Mouse (Mus musculus): ENCODE data around the gene Armc5. TPM values are rescaled to one million over a fixed set of nuclear protein-coding genes. Genes with fewer than 3 reads are reported as not detected.

Gene Armc5
- polyA plus RNA-seq, 1 experiment = 16.7 TPM

GRCm38 (mm10) chr7:128267391-128267790, 30.2 kb downstream of the Armc5 start:
- Histone ChIP-seq H3ac (ENCODE audit: control insufficient read depth, insufficient read length, low read depth) (no peak overlapping the region), H3K79me2 (ENCODE audit: control insufficient read depth, insufficient read depth) (no peaks in the 10 kb centered on the region), H3K27me3 (ENCODE audit: control insufficient read depth, insufficient read depth, insufficient read length) (peaks cover 4% of the 10 kb centered on the region), H3K4me3 (ENCODE audit: insufficient read depth, poor library complexity, severe bottlenecking) (no peak overlapping the region), H3K36me3 (ENCODE audit: control insufficient read depth, insufficient read depth) (peaks cover 8% of the 10 kb centered on the region), H3K79me3 (ENCODE audit: low read depth) (no peaks in the 10 kb centered on the region)
- TF ChIP-seq MAX (IDR thresholded peaks at IDR 0.05) (no peak), MYOG (IDR thresholded peaks at IDR 0.05; ENCODE audit: control insufficient read depth, extremely low read depth, insufficient read length) (no peak), MYOD1 (IDR thresholded peaks at IDR 0.05; ENCODE audit: control insufficient read depth, insufficient read length, low read depth) (no peak)

- Histone ChIP-seq H3K27me3 (ENCODE audit: control insufficient read depth, insufficient read depth, insufficient read length) (peaks cover 4% of the 10 kb centered on the region), H3K79me3 (ENCODE audit: low read depth) (no peaks in the 10 kb centered on the region), H3ac (ENCODE audit: control insufficient read depth, insufficient read length, low read depth) (no peak overlapping the region), H3K36me3 (ENCODE audit: control insufficient read depth, insufficient read depth) (peaks cover 8% of the 10 kb centered on the region), H3K79me2 (ENCODE audit: control insufficient read depth, insufficient read depth) (no peaks in the 10 kb centered on the region), H3K4me3 (ENCODE audit: insufficient read depth, poor library complexity, severe bottlenecking) (no peak overlapping the region)
- TF ChIP-seq MYOD1 (IDR thresholded peaks at IDR 0.05; ENCODE audit: control insufficient read depth, insufficient read length, low read depth) (peak; percentile 77), FOSL1 (IDR thresholded peaks at IDR 0.05; ENCODE audit: insufficient read depth, low read length, poor library complexity, severe bottlenecking) (no peak), CTCF (IDR thresholded peaks at IDR 0.05; ENCODE audit: control insufficient read depth, insufficient read depth, insufficient read length) (no peak), MAX (IDR thresholded peaks at IDR 0.05) (no peak)
Observed at GRCm38 (mm10) chr7:128267813-128268212, 30.7 kb downstream of the Armc5 start.

GRCm38 (mm10) chr7:128270431-128270850, 33.3 kb downstream of the Armc5 start:
- H3K4me3 ChIP-seq (ENCODE audit: insufficient read depth, poor library complexity, severe bottlenecking) = no peak overlapping the region
- H3K36me3 ChIP-seq (ENCODE audit: control insufficient read depth, insufficient read depth) = peaks cover 8% of the 10 kb centered on the region
- no peaks in the 10 kb centered on the region for H3K79me3 ChIP-seq (ENCODE audit: low read depth)
- TF ChIP-seq MYOD1 (IDR thresholded peaks at IDR 0.05; ENCODE audit: control insufficient read depth, insufficient read length, low read depth) (no peak), MAX (IDR thresholded peaks at IDR 0.05) (no peak), CEBPB (IDR thresholded peaks at IDR 0.05; ENCODE audit: low read depth) (no peak), FOSL1 (IDR thresholded peaks at IDR 0.05; ENCODE audit: insufficient read depth, low read length, poor library complexity, severe bottlenecking) (no peak), MYOG (IDR thresholded peaks at IDR 0.05; ENCODE audit: control insufficient read depth, extremely low read depth, insufficient read length) (no peak), USF1 (IDR thresholded peaks at IDR 0.05; ENCODE audit: low read depth) (no peak), CTCF (IDR thresholded peaks at IDR 0.05; ENCODE audit: control insufficient read depth, insufficient read depth, insufficient read length) (no peak)
- H3K27me3 ChIP-seq (ENCODE audit: control insufficient read depth, insufficient read depth, insufficient read length) = no peaks in the 10 kb centered on the region
- H3ac ChIP-seq (ENCODE audit: control insufficient read depth, insufficient read length, low read depth) = no peak overlapping the region
- no peaks in the 10 kb centered on the region for H3K79me2 ChIP-seq (ENCODE audit: control insufficient read depth, insufficient read depth)

GRCm38 (mm10) chr7:128271496-128271895, 34.4 kb downstream of the Armc5 start:
- Histone ChIP-seq H3K4me3 (ENCODE audit: insufficient read depth, poor library complexity, severe bottlenecking) (no peak overlapping the region), H3K79me2 (ENCODE audit: control insufficient read depth, insufficient read depth) (no peaks in the 10 kb centered on the region), H3ac (ENCODE audit: control insufficient read depth, insufficient read length, low read depth) (no peak overlapping the region), H3K27me3 (ENCODE audit: control insufficient read depth, insufficient read depth, insufficient read length) (no peaks in the 10 kb centered on the region), H3K36me3 (ENCODE audit: control insufficient read depth, insufficient read depth) (peaks cover 8% of the 10 kb centered on the region), H3K79me3 (ENCODE audit: low read depth) (no peaks in the 10 kb centered on the region)
- no peak for TF ChIP-seq USF1 (IDR thresholded peaks at IDR 0.05; ENCODE audit: low read depth)
- TF ChIP-seq CEBPB (IDR thresholded peaks at IDR 0.05; ENCODE audit: low read depth) = no peak
- TF ChIP-seq MYOD1 (IDR thresholded peaks at IDR 0.05; ENCODE audit: control insufficient read depth, insufficient read length, low read depth) = no peak
- no peak for TF ChIP-seq MYOG (IDR thresholded peaks at IDR 0.05; ENCODE audit: control insufficient read depth, extremely low read depth, insufficient read length)
- TF ChIP-seq CTCF (IDR thresholded peaks at IDR 0.05; ENCODE audit: control insufficient read depth, insufficient read depth, insufficient read length) = no peak
- no peak for TF ChIP-seq FOSL1 (IDR thresholded peaks at IDR 0.05; ENCODE audit: insufficient read depth, low read length, poor library complexity, severe bottlenecking)
- TF ChIP-seq MAX (IDR thresholded peaks at IDR 0.05) = no peak

GRCm38 (mm10) chr7:128276051-128276450, 38.9 kb downstream of the Armc5 start:
- H3K36me3 ChIP-seq (ENCODE audit: control insufficient read depth, insufficient read depth) = peaks cover 8% of the 10 kb centered on the region
- H3K79me2 ChIP-seq (ENCODE audit: control insufficient read depth, insufficient read depth) = no peaks in the 10 kb centered on the region
- no peaks in the 10 kb centered on the region for H3K79me3 ChIP-seq (ENCODE audit: low read depth)
- no peak for TF ChIP-seq FOSL1 (IDR thresholded peaks at IDR 0.05; ENCODE audit: insufficient read depth, low read length, poor library complexity, severe bottlenecking)
- TF ChIP-seq CEBPB (IDR thresholded peaks at IDR 0.05; ENCODE audit: low read depth) = no peak
- no peak for TF ChIP-seq USF1 (IDR thresholded peaks at IDR 0.05; ENCODE audit: low read depth)
- TF ChIP-seq CTCF (IDR thresholded peaks at IDR 0.05; ENCODE audit: control insufficient read depth, insufficient read depth, insufficient read length) = no peak
- no peak for TF ChIP-seq MAX (IDR thresholded peaks at IDR 0.05)
- TF ChIP-seq MYOD1 (IDR thresholded peaks at IDR 0.05; ENCODE audit: control insufficient read depth, insufficient read length, low read depth) = no peak
- no peak for TF ChIP-seq MYOG (IDR thresholded peaks at IDR 0.05; ENCODE audit: control insufficient read depth, extremely low read depth, insufficient read length)
- H3K4me3 ChIP-seq (ENCODE audit: insufficient read depth, poor library complexity, severe bottlenecking) = no peak overlapping the region
- H3K27me3 ChIP-seq (ENCODE audit: control insufficient read depth, insufficient read depth, insufficient read length) = no peaks in the 10 kb centered on the region
- H3ac ChIP-seq (ENCODE audit: control insufficient read depth, insufficient read length, low read depth) = no peak overlapping the region

GRCm38 (mm10) chr7:128279750-128280149, 42.6 kb downstream of the Armc5 start:
- Histone ChIP-seq H3K36me3 (ENCODE audit: control insufficient read depth, insufficient read depth) (no peaks in the 10 kb centered on the region), H3K79me2 (ENCODE audit: control insufficient read depth, insufficient read depth) (no peaks in the 10 kb centered on the region)
- TF ChIP-seq CTCF (IDR thresholded peaks at IDR 0.05; ENCODE audit: control insufficient read depth, insufficient read depth, insufficient read length) (no peak), MAX (IDR thresholded peaks at IDR 0.05) (no peak), MYOD1 (IDR thresholded peaks at IDR 0.05; ENCODE audit: control insufficient read depth, insufficient read length, low read depth) (no peak), FOSL1 (IDR thresholded peaks at IDR 0.05; ENCODE audit: insufficient read depth, low read length, poor library complexity, severe bottlenecking) (no peak), USF1 (IDR thresholded peaks at IDR 0.05; ENCODE audit: low read depth) (no peak)

More at GRCm38 (mm10) chr7:128279750-128280149, 42.6 kb downstream of the Armc5 start:
- H3K79me3 ChIP-seq (ENCODE audit: low read depth) = no peaks in the 10 kb centered on the region
- no peaks in the 10 kb centered on the region for H3K27me3 ChIP-seq (ENCODE audit: control insufficient read depth, insufficient read depth, insufficient read length)
- H3K4me3 ChIP-seq (ENCODE audit: insufficient read depth, poor library complexity, severe bottlenecking) = no peak overlapping the region
- H3ac ChIP-seq (ENCODE audit: control insufficient read depth, insufficient read length, low read depth) = no peak overlapping the region

Measured in C2C12 (cell line).